ENCODE assay signal across 8 mouse cellular contexts in genomic region chr5:93093638-93094527, GRCm38 (mm10). TPM values are rescaled to one million over a fixed set of nuclear protein-coding genes. Genes with fewer than 3 reads are reported as not detected.
DNase-seq lines count a peak whose midpoint lies in the region; ATAC-seq and TF ChIP-seq lines count a peak whose summit lies in the region.

No protein-coding gene starts in this region.

- TF ChIP-seq CTCF in C2C12 (IDR thresholded peaks at IDR 0.05; ENCODE audit: control insufficient read depth, insufficient read depth, insufficient read length): no peak

- peak overlapping the region; percentile 91 for H3K27ac ChIP-seq in heart, embryonic 13.5 days (replicated peaks)
- H3K27ac ChIP-seq in lung, embryonic 16.5 days (ENCODE audit: low read length): peak overlapping the region; percentile 94

- DNase-seq in R1 (ENCODE audit: low read depth, low spot score): peak; percentile 71
- DNase-seq in embryo, embryonic 9.5 days (ENCODE audit: extremely low spot score): peak; percentile 70
- DNase-seq in layer of hippocampus, adult 9-11 months: peak; percentile 49
- peak; percentile 64 for DNase-seq in retina, embryonic 14.5 days (ENCODE audit: low spot score)
- DNase-seq in urinary bladder, postnatal 14 days (ENCODE audit: low spot score): peak; percentile 28

- H3ac ChIP-seq in C2C12 (ENCODE audit: control insufficient read depth, insufficient read length, low read depth): peak overlapping the region; percentile 77

- peak overlapping the region; percentile 95 for H3K9ac ChIP-seq in heart, embryonic 13.5 days
- H3K9ac ChIP-seq in lung, embryonic 16.5 days (ENCODE audit: low read length): peak overlapping the region; percentile 92

- peaks cover 79% of the 10 kb centered on the region for H3K79me2 ChIP-seq in C2C12 (ENCODE audit: control insufficient read depth, insufficient read depth)

- peaks cover 60% of the 10 kb centered on the region for H3K4me1 ChIP-seq in heart, embryonic 13.5 days
- H3K4me1 ChIP-seq in lung, embryonic 16.5 days (replicated peaks; ENCODE audit: control insufficient read depth, insufficient read depth, low read length): peaks cover 49% of the 10 kb centered on the region

- H3K9me3 ChIP-seq in heart, embryonic 13.5 days: no peaks in the 10 kb centered on the region
- H3K9me3 ChIP-seq in lung, embryonic 16.5 days (ENCODE audit: control insufficient read depth, low read length): no peaks in the 10 kb centered on the region

- WGBS in heart, embryonic 13.5 days: 1% methylated on average over 49 of the region's 50 CpGs
- WGBS in lung, embryonic 16.5 days: under 1% methylated on average over 46 of the region's 50 CpGs

- H3K4me2 ChIP-seq in heart, embryonic 13.5 days: peak overlapping the region; percentile 86
- peak overlapping the region; percentile 83 for H3K4me2 ChIP-seq in lung, embryonic 16.5 days (ENCODE audit: low read depth, low read length)

- peak; percentile 33 for ATAC-seq in heart, embryonic 13.5 days (ENCODE audit: extremely low read depth, insufficient number of reproducible peaks, low FRiP score, low TSS enrichment)
- peak; percentile 52 for ATAC-seq in lung, embryonic 16.5 days (ENCODE audit: low read depth)

- peaks cover 10% of the 10 kb centered on the region for H3K36me3 ChIP-seq in C2C12 (ENCODE audit: control insufficient read depth, insufficient read depth)
- no peaks in the 10 kb centered on the region for H3K36me3 ChIP-seq in heart, embryonic 13.5 days
- H3K36me3 ChIP-seq in lung, embryonic 16.5 days (ENCODE audit: control insufficient read depth, insufficient read depth, low read length): no peaks in the 10 kb centered on the region

- peaks cover 66% of the 10 kb centered on the region for H3K79me3 ChIP-seq in C2C12 (ENCODE audit: low read depth)

- peak overlapping the region; percentile 84 for H3K4me3 ChIP-seq in C2C12 (ENCODE audit: insufficient read depth, poor library complexity, severe bottlenecking)
- peak overlapping the region; percentile 86 for H3K4me3 ChIP-seq in heart, embryonic 13.5 days
- H3K4me3 ChIP-seq in lung, embryonic 16.5 days (ENCODE audit: low read length): peak overlapping the region; percentile 86

- H3K27me3 ChIP-seq in C2C12 (ENCODE audit: control insufficient read depth, insufficient read depth, insufficient read length): no peaks in the 10 kb centered on the region
- H3K27me3 ChIP-seq in heart, embryonic 13.5 days (replicated peaks): no peaks in the 10 kb centered on the region
- H3K27me3 ChIP-seq in lung, embryonic 16.5 days (ENCODE audit: control insufficient read depth, insufficient read depth, low read depth, low read length): no peaks in the 10 kb centered on the region

TF ChIP-seq in C2C12, 6 proteins besides CTCF, POLR2A, EP300 and RAD21:
- TF ChIP-seq CEBPB (IDR thresholded peaks at IDR 0.05; ENCODE audit: low read depth): peak; percentile 20
- no peak for TF ChIP-seq MAX (IDR thresholded peaks at IDR 0.05)

RNA-seq across cellular contexts. Expression of gene Sept11, which starts 0.6 kb away (rescaled TPM):
- 102 TPM for polyA plus RNA-seq in C2C12 (2012; fragmentation: generic; extraction: Trizol)
- 82.0 and 82.4 TPM in 2 replicates for polyA plus RNA-seq in heart, embryonic 13.5 days (2015; fragmentation: Nextera tagmentation; extraction: Ambion mirVana)
- 142 and 157 TPM in 2 replicates for polyA plus RNA-seq in lung, embryonic 16.5 days (2015; fragmentation: Nextera tagmentation; extraction: Ambion mirVana)

RNA-seq across cellular contexts. Expression of gene Sowahb, which starts 49.1 kb away (rescaled TPM):
- polyA plus RNA-seq in C2C12 (2012; fragmentation: generic; extraction: Trizol): 0.01 TPM
- 0.08 TPM in 1 of 2 replicates, not detected in the other for polyA plus RNA-seq in heart, embryonic 13.5 days (2015; fragmentation: Nextera tagmentation; extraction: Ambion mirVana)
- polyA plus RNA-seq in lung, embryonic 16.5 days (2015; fragmentation: Nextera tagmentation; extraction: Ambion mirVana): 1.2 and 1.4 TPM in 2 replicates

Comparison
In these comparisons a context has a peak if more than half of its experiments do, and no peak if none do; other contexts are left out.
1. Peak in every context shown above with its lines: DNase-seq, ATAC-seq, H3K4me3 ChIP-seq and H3K27ac ChIP-seq.